Mouse (Mus musculus) forebrain, embryonic 14.5 days (tissue): ENCODE data around the gene Sept8. TPM values are rescaled to one million over a fixed set of nuclear protein-coding genes. Genes with fewer than 3 reads are reported as not detected.

Source experiments
- ATAC-seq: fragments of 200-750 bp; cut with Nextera tagmentation; 2 replicates; pipeline ENCODE4 v1.8.0; 2017; ENCODE audit warnings: mild to moderate bottlenecking, moderate library complexity
- DNase-seq: peaks from one replicate; pipeline ENCODE4 v3.0.0-alpha.2; 2015; ENCODE audit warnings: low spot score
- H3K27ac ChIP-seq: fragments of 300-500 bp; sonication (generic); 2 replicates; pipeline ENCODE4 v1.5.1; 2014; ENCODE audit warnings: low read depth, mild to moderate bottlenecking, control low read depth, low read length, moderate library complexity
- H3K27me3 ChIP-seq: fragments of 300-500 bp; sonication (generic); replicated peaks from 2 replicates; pipeline ENCODE4 v1.6.1; 2014; ENCODE audit warnings: low read length, control low read depth, mixed read lengths; ENCODE audit not compliant: control insufficient read depth, insufficient read depth
- H3K36me3 ChIP-seq: fragments of 300-500 bp; sonication (generic); 2 replicates; pipeline ENCODE4 v1.6.1; 2014; ENCODE audit warnings: low read length, control low read depth; ENCODE audit not compliant: control insufficient read depth, insufficient read depth
- H3K4me1 ChIP-seq: fragments of 300-500 bp; sonication (generic); 2 replicates; pipeline ENCODE4 v1.6.1; 2014; ENCODE audit warnings: antibody characterized with exemption, low read length, control low read depth; ENCODE audit not compliant: control insufficient read depth, insufficient read depth
- H3K4me2 ChIP-seq: fragments of 300-500 bp; sonication (generic); 2 replicates; pipeline ENCODE4 v1.6.1; 2014; ENCODE audit warnings: mild to moderate bottlenecking, control low read depth, low read length
- H3K4me3 ChIP-seq: fragments of 300-500 bp; sonication (generic); 2 replicates; pipeline ENCODE4 v1.5.1; 2014; ENCODE audit warnings: low read depth, low read length, control low read depth
- H3K9ac ChIP-seq: fragments of 300-500 bp; sonication (generic); 2 replicates; pipeline ENCODE4 v1.6.1; 2014; ENCODE audit warnings: mild to moderate bottlenecking, low read length, control low read depth, moderate library complexity
- H3K9me3 ChIP-seq: fragments of 300-500 bp; sonication (generic); replicated peaks from 2 replicates; pipeline ENCODE4 v1.6.1; 2016; ENCODE audit warnings: low read length, control low read depth, mixed read lengths; ENCODE audit not compliant: control insufficient read depth
- WGBS: fragments of 180-500 bp; shearing (Covaris S2); extraction: QIAGEN DNeasy Blood & Tissue Kit; methylation state at CpG from one replicate; pipeline ENCODE4 v1.1.7; 2014; 5-methylcytosine and 5-hydroxymethylcytosine counted together
- polyA plus RNA-seq: library from polyadenylated mRNA; unstranded; fragments of >200 nt; fragmentation: Nextera tagmentation; extraction: Ambion mirVana; gene quantifications from 2 replicates; pipeline ENCODE4 v1.2.1, GENCODE M21; 2014

Gene Sept8
- polyA plus RNA-seq, 1 experiment from 2014 or later: 12.3 TPM

- H3K4me2 ChIP-seq: peak overlapping the region; percentile 62
- peak overlapping the region; percentile 55 for H3K9ac ChIP-seq
- peaks cover 14% of the 10 kb centered on the region; the same call in 1 of the 2 replicates for H3K4me1 ChIP-seq
- DNase-seq: peak; percentile 23
- ATAC-seq: peak; percentile 46; the same call in 1 of the 2 replicates
- peak overlapping the region; percentile 39 for H3K4me3 ChIP-seq
- H3K27ac ChIP-seq: 0 out of 2 replicates have a peak overlapping the region, but pooled peaks have one; percentile 21
- 1% methylated on average over 61 of the region's 62 CpGs for WGBS
- H3K9me3 ChIP-seq: 0 out of 2 replicates have a peak, but pooled peaks cover 2% of the 10 kb centered on the region
- H3K36me3 ChIP-seq: no peaks in the 10 kb centered on the region
- H3K27me3 ChIP-seq: peaks cover 36% of the 10 kb centered on the region
These were observed 39.8 kb upstream of the Sept8 start for GRCm38 (mm10) chr11:53479171-53479782.

- H3K4me2 ChIP-seq: peak within 1 kb of the TSS; percentile 62
- H3K4me1 ChIP-seq: peaks cover 10% of the 10 kb centered on the region; the same call in 1 of the 2 replicates
- H3K27ac ChIP-seq: 0 out of 2 replicates have a peak within 1 kb of the TSS, but pooled peaks have one; percentile 21
- peak within 1 kb of the TSS; percentile 39 for H3K4me3 ChIP-seq
- 3% methylated on average over 40 of the region's 40 CpGs for WGBS
- H3K9ac ChIP-seq: peak within 1 kb of the TSS; percentile 55
- DNase-seq: peak; percentile 29
- no peaks in the 10 kb centered on the region for H3K36me3 ChIP-seq
- 0 out of 2 replicates have a peak, but pooled peaks cover 2% of the 10 kb centered on the region for H3K9me3 ChIP-seq
- peaks cover 36% of the 10 kb centered on the region for H3K27me3 ChIP-seq
- no peak; the same call in 1 of the 2 replicates for ATAC-seq
These were observed 39.2 kb upstream of the Sept8 start, which contains the start of the genes Gm9945 and Sowaha for GRCm38 (mm10) chr11:53479783-53480301. TSS of gene Gm9945 (plus strand) at chr11:53480166. TSS of gene Sowaha (minus strand) at chr11:53480274.

- H3K9me3 ChIP-seq: 0 out of 2 replicates have a peak, but pooled peaks cover 2% of the 10 kb centered on the region
- H3K27me3 ChIP-seq: peaks cover 36% of the 10 kb centered on the region
- no peak overlapping the region for H3K4me2 ChIP-seq
- ATAC-seq (no peak), DNase-seq (no peak)
- H3K4me3 ChIP-seq: no peak overlapping the region
- no peak overlapping the region for H3K9ac ChIP-seq
- no peaks in the 10 kb centered on the region for H3K36me3 ChIP-seq
- H3K27ac ChIP-seq: no peak overlapping the region
- peaks cover 4% of the 10 kb centered on the region; the same call in 1 of the 2 replicates for H3K4me1 ChIP-seq
- WGBS: 78% methylated on average over 4 of the region's 4 CpGs
These were observed 37.8 kb upstream of the Sept8 start for GRCm38 (mm10) chr11:53481088-53481730.

- WGBS: 79% methylated on average over 9 of the region's 9 CpGs
- no peak for ATAC-seq
- H3K9me3 ChIP-seq: 0 out of 2 replicates have a peak, but pooled peaks cover 2% of the 10 kb centered on the region
These were observed 35.7 kb upstream of the Sept8 start for GRCm38 (mm10) chr11:53483159-53483891.

GRCm38 (mm10) chr11:53485719-53486118 is 33.3 kb upstream of the Sept8 start:
- Histone ChIP-seq H3K4me3 (no peak overlapping the region), H3K27me3 (peaks cover 10% of the 10 kb centered on the region), H3K4me2 (no peak overlapping the region), H3K27ac (no peak overlapping the region), H3K4me1 (no peaks in the 10 kb centered on the region), H3K9ac (no peak overlapping the region), H3K9me3 (no peaks in the 10 kb centered on the region), H3K36me3 (no peaks in the 10 kb centered on the region)
- 41% methylated on average over 3 of the region's 3 CpGs for WGBS
- ATAC-seq: no peak
- no peak for DNase-seq

More at GRCm38 (mm10) chr11:53483159-53483891, 35.7 kb upstream of the Sept8 start:
- Histone ChIP-seq H3K27me3 (peaks cover 31% of the 10 kb centered on the region), H3K36me3 (no peaks in the 10 kb centered on the region), H3K4me3 (no peak overlapping the region), H3K27ac (no peak overlapping the region), H3K4me1 (peaks cover 4% of the 10 kb centered on the region; the same call in 1 of the 2 replicates), H3K9ac (no peak overlapping the region), H3K4me2 (no peak overlapping the region)
- no peak for DNase-seq

GRCm38 (mm10) chr11:53486351-53486750 is 32.7 kb upstream of the Sept8 start:
- WGBS: 72% methylated on average over 3 of the region's 3 CpGs
- no peaks in the 10 kb centered on the region for H3K4me1 ChIP-seq
- no peak overlapping the region for H3K27ac ChIP-seq
- peaks cover 5% of the 10 kb centered on the region for H3K27me3 ChIP-seq
- no peaks in the 10 kb centered on the region for H3K9me3 ChIP-seq
- H3K4me3 ChIP-seq: no peak overlapping the region
- H3K4me2 ChIP-seq: no peak overlapping the region
- no peaks in the 10 kb centered on the region for H3K36me3 ChIP-seq
- H3K9ac ChIP-seq: no peak overlapping the region
- DNase-seq (no peak), ATAC-seq (no peak)

DNA sequence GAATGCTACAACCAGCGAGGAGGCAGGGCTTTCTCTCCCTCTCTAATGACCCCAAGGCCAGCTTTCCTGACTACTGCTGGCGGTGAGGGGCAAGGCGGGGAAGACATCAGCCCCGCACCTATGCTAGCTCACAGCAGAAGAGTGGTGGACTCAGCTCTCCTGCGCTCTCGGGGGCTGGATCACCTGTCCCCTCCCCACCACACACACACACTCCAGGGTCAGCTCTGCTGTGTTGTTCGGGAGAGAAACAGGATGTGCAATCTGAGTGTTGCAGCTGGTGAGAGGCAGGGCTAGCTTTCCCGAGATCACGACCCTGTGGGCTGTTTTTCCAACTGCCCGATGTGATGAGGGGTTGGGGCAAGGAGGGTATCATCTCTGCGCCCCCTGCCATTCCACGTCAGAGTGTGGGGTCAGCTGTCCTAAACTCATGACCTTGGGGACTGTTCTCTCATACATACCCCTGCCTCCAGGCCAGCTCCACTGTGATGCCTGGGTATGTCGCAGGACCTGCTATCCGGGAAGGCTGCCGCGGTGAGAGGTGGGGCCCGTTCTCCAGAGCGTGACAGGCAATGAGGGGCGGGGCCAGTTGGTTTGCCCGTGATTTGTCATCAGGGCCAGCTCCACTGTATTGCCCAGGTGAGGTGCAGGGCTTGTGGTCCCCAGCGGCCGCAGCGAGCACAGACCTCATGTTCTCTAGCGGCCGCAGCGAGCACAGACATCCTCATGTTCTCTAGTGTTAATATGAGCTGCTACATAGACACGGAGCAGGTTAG is 32.0 kb upstream of the Sept8 start:
- Histone ChIP-seq H3K9me3 (no peaks in the 10 kb centered on the region), H3K27me3 (peaks cover 2% of the 10 kb centered on the region; the same call in 1 of the 2 replicates), H3K4me1 (0 out of 2 replicates have a peak, but pooled peaks cover 2% of the 10 kb centered on the region), H3K4me3 (peak overlapping the region; percentile 10; the same call in 1 of the 2 replicates), H3K4me2 (peak overlapping the region; percentile 40), H3K9ac (peak overlapping the region; percentile 25; the same call in 1 of the 2 replicates), H3K36me3 (no peaks in the 10 kb centered on the region), H3K27ac (no peak overlapping the region)
- ATAC-seq (no peak), DNase-seq (no peak)
- WGBS: 14% methylated on average over 27 of the region's 27 CpGs

DNA sequence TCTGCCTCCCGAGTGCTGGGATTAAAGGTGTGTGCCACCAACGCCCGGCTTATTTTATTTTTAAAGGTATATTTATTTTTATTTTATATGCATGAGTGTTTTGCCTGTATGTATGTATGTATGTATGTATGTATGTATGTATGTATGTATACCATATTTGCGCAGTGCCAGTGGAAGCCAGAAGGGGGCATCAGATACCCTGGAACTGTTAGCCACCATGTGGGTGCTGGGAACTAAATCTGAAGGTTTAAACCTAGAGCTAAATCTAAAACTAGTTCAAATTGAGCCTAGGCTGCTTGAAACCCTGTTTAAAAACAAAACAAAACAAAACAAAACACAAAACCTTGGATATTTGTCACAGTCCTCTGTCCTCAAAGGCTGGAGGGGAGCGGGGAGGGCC is 30.1 kb upstream of the Sept8 start:
- Histone ChIP-seq H3K9me3 (no peaks in the 10 kb centered on the region), H3K9ac (no peak overlapping the region), H3K27ac (no peak overlapping the region), H3K4me1 (0 out of 2 replicates have a peak, but pooled peaks cover 3% of the 10 kb centered on the region), H3K27me3 (0 out of 2 replicates have a peak, but pooled peaks cover 2% of the 10 kb centered on the region), H3K4me3 (no peak overlapping the region), H3K4me2 (no peak overlapping the region), H3K36me3 (no peaks in the 10 kb centered on the region)
- DNase-seq (no peak), ATAC-seq (no peak)
- 91% methylated on average over 5 of the region's 5 CpGs for WGBS
